Mouse (Mus musculus) myocyte (in vitro differentiated cells): ENCODE data around the gene Rasl11a.
"Not testable (repeated sequence)": the region's sequence is repeated elsewhere in the genome, so short reads cannot be mapped to it uniquely, and the experiment has no call there.

ENCODE experiments used
- E2F4 ChIP-seq: IDR thresholded peaks from one replicate; pipeline ENCODE4 v1.6.1; 2011; ENCODE audit warnings: mild to moderate bottlenecking, control low read depth, moderate library complexity; ENCODE audit not compliant: insufficient read depth
- MAX ChIP-seq: IDR thresholded peaks from one replicate; pipeline ENCODE4 v1.6.1; 2011; ENCODE audit warnings: low read depth, mild to moderate bottlenecking, control low read depth
- MYOD1 ChIP-seq, 3 experiments: IDR thresholded peaks; one replicate each; pipeline ENCODE4 v1.6.1; 2011; ENCODE audit warnings: control low read depth in 2 of 3, low read depth in 2 of 3, mild to moderate bottlenecking in 2 of 3, moderate library complexity in 1 of 3; ENCODE audit not compliant: insufficient read length in 2 of 3, control insufficient read depth in 1 of 3
- MYOG ChIP-seq, 3 experiments: IDR thresholded peaks; one replicate each; pipeline ENCODE4 v1.6.1; 2011; ENCODE audit warnings: control low read depth in 2 of 3, low read depth in 2 of 3, mild to moderate bottlenecking in 2 of 3; ENCODE audit not compliant: insufficient read length in 2 of 3, control insufficient read depth in 1 of 3, insufficient read depth in 1 of 3
- POLR2A ChIP-seq: IDR thresholded peaks from one replicate; pipeline ENCODE4 v1.6.1; 2011; ENCODE audit warnings: low read depth, mild to moderate bottlenecking, control low read depth, moderate library complexity; ENCODE audit not compliant: insufficient read length
- REST ChIP-seq: IDR thresholded peaks from one replicate; pipeline ENCODE4 v1.6.1; 2011; ENCODE audit warnings: mild to moderate bottlenecking, control low read depth, moderate library complexity; ENCODE audit not compliant: insufficient read depth, insufficient read length
- USF1 ChIP-seq: IDR thresholded peaks from one replicate; pipeline ENCODE4 v1.6.1; 2011; ENCODE audit warnings: low read depth, mild to moderate bottlenecking, control low read depth, moderate library complexity

GRCm38 (mm10) chr5:146895667-146896066 lies 50.8 kb downstream of the Rasl11a start:
- not testable (repeated sequence) for TF ChIP-seq POLR2A; MAX; E2F4; USF1; REST; MYOG (IDR thresholded peaks at IDR 0.05; ENCODE audit: control insufficient read depth in 1 of 3, insufficient read depth in 1 of 3, insufficient read length in 2 of 3, low read depth in 2 of 3); MYOD1 (IDR thresholded peaks at IDR 0.05; ENCODE audit: control insufficient read depth in 1 of 3, insufficient read length in 2 of 3, low read depth in 2 of 3)
